Mouse (Mus musculus) hindbrain, embryonic 13.5 days (tissue): ENCODE results near the gene Pde4dip. TPM values are rescaled to one million over a fixed set of nuclear protein-coding genes. Genes with fewer than 3 reads are reported as not detected.

ENCODE experiments used
- ATAC-seq: fragments of 200-750 bp; cut with Nextera tagmentation; 2 replicates; pipeline ENCODE4 v1.8.0; 2017; ENCODE audit warnings: moderate TSS enrichment; ENCODE audit not compliant: low FRiP score
- H3K27ac ChIP-seq: fragments of 300-500 bp; sonication (generic); 2 replicates; pipeline ENCODE4 v1.5.1; 2015; ENCODE audit warnings: inconsistent platforms, mild to moderate bottlenecking, moderate library complexity
- H3K27me3 ChIP-seq: fragments of 300-500 bp; sonication (generic); 2 replicates; pipeline ENCODE4 v1.6.1; 2015; ENCODE audit warnings: mild to moderate bottlenecking, inconsistent platforms
- H3K36me3 ChIP-seq: fragments of 300-500 bp; sonication (generic); 2 replicates; pipeline ENCODE4 v1.6.1; 2015; ENCODE audit warnings: mild to moderate bottlenecking, inconsistent platforms
- H3K4me1 ChIP-seq: fragments of 300-500 bp; sonication (generic); replicated peaks from 2 replicates; pipeline ENCODE4 v1.6.1; 2015; ENCODE audit warnings: inconsistent platforms
- H3K4me2 ChIP-seq: fragments of 300-500 bp; sonication (generic); 2 replicates; pipeline ENCODE4 v1.6.1; 2015; ENCODE audit warnings: inconsistent platforms, mild to moderate bottlenecking, moderate library complexity
- H3K4me3 ChIP-seq: fragments of 300-500 bp; sonication (generic); 2 replicates; pipeline ENCODE4 v1.5.1; 2015; ENCODE audit warnings: mild to moderate bottlenecking, inconsistent platforms
- H3K9ac ChIP-seq: fragments of 300-500 bp; sonication (generic); 2 replicates; pipeline ENCODE4 v1.6.1; 2015; ENCODE audit warnings: mild to moderate bottlenecking, inconsistent platforms
- H3K9me3 ChIP-seq: fragments of 300-500 bp; sonication (generic); 2 replicates; pipeline ENCODE4 v1.6.1; 2016; ENCODE audit warnings: inconsistent platforms
- WGBS: fragments of 180-500 bp; shearing (Covaris S2); methylation state at CpG from one replicate; pipeline ENCODE4 v1.1.7; 2015; 5-methylcytosine and 5-hydroxymethylcytosine counted together
- polyA plus RNA-seq: library from polyadenylated mRNA; unstranded; fragments of >200 nt; fragmentation: Nextera tagmentation; extraction: Ambion mirVana; gene quantifications from 2 replicates; pipeline ENCODE4 v1.2.1, GENCODE M21; 2015

Pde4dip gene
- 58.6 and 60.4 TPM in 2 replicates for polyA plus RNA-seq

- peak within 1 kb of the TSS; percentile 63 for H3K4me2 ChIP-seq
- H3K36me3 ChIP-seq = no peaks in the 10 kb centered on the region
- H3K27ac ChIP-seq = peak within 1 kb of the TSS; percentile 81
- H3K9ac ChIP-seq = peak within 1 kb of the TSS; percentile 80
- no peaks in the 10 kb centered on the region for H3K9me3 ChIP-seq
- H3K4me3 ChIP-seq = peak within 1 kb of the TSS; percentile 56
- ATAC-seq = peak; percentile 90
- 1% methylated on average over 44 of the region's 44 CpGs for WGBS
- peaks cover 18% of the 10 kb centered on the region for H3K27me3 ChIP-seq
- H3K4me1 ChIP-seq = peaks cover 12% of the 10 kb centered on the region
Observed at GRCm38 (mm10) chr3:97888168-97888901, at the start of gene Pde4dip. Pde4dip (minus strand) TSS chr3:97888707.

DNA sequence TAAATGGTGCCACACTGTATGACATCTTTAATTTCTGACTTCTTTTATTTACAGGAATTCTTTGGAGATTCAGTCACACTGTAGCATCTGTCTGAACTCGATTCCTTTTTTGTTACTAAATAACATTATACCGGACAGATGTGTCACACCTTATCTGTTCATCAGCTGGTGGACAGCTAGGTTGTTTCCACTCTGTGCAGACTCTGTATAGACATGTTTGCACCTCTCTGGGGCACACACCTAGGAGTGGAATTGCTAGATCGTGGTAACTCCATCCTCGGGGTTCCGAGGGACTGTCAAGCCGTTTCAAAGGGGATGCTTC lies 49.4 kb upstream of the Pde4dip start:
- no peak for ATAC-seq

DNA sequence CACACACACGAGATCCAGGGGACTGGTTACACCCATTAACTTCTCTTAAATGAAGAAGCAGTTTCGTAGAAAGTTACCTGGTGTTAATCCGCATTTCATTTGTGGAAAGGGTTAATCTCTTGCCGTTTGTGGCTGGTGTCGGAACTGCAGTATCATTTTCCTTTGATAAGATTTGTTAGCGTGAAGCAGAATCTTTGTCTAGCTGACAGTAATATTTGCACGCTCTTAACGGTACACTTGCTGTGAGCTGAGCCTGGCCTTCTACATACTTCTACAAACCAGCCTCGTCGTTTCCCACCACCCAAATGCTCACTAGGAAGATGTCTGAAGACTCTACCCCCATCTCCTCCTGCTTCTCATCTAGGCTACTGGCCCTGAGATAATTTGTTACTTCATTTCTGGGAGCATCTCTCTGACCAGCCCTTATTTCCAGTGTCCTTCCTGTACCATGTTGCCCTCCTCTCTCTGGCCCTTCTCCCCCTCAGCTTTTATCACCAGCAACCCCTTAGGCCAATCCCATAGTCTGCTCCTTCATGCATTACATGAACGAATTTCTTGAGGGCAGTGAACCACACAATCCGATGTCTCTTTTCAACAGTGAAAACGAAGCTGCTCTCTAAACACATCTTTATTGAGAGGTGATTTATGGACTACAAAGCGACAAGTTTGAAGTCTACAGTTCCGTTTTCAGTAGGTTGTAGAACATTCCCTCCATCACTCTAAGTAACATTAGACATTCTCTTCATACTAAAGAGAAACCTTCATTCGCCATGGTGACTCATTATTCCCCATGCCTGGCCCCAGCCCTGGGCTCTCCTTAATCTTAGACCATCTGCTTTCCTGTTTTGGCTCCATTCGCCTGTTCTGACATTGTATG lies 48.8 kb upstream of the Pde4dip start:
- Histone ChIP-seq H3K9me3 (no peaks in the 10 kb centered on the region), H3K4me2 (no peak overlapping the region), H3K4me3 (no peak overlapping the region), H3K27ac (no peak overlapping the region), H3K4me1 (peaks cover 56% of the 10 kb centered on the region), H3K9ac (no peak overlapping the region; the same call in 1 of the 2 replicates), H3K27me3 (peaks cover 10% of the 10 kb centered on the region), H3K36me3 (no peaks in the 10 kb centered on the region)
- 0 out of 2 replicates have a peak, but pooled peaks have one; percentile 11 for ATAC-seq
- WGBS = 26% methylated on average over 17 of the region's 17 CpGs

More for the DNA sequence above, 49.4 kb upstream of the Pde4dip start:
- Histone ChIP-seq H3K9me3 (no peaks in the 10 kb centered on the region), H3K36me3 (no peaks in the 10 kb centered on the region), H3K27ac (no peak overlapping the region), H3K4me2 (no peak overlapping the region), H3K4me3 (no peak overlapping the region), H3K9ac (no peak overlapping the region), H3K27me3 (peaks cover 10% of the 10 kb centered on the region), H3K4me1 (peaks cover 57% of the 10 kb centered on the region)
- 37% methylated on average over 6 of the region's 6 CpGs for WGBS

DNA sequence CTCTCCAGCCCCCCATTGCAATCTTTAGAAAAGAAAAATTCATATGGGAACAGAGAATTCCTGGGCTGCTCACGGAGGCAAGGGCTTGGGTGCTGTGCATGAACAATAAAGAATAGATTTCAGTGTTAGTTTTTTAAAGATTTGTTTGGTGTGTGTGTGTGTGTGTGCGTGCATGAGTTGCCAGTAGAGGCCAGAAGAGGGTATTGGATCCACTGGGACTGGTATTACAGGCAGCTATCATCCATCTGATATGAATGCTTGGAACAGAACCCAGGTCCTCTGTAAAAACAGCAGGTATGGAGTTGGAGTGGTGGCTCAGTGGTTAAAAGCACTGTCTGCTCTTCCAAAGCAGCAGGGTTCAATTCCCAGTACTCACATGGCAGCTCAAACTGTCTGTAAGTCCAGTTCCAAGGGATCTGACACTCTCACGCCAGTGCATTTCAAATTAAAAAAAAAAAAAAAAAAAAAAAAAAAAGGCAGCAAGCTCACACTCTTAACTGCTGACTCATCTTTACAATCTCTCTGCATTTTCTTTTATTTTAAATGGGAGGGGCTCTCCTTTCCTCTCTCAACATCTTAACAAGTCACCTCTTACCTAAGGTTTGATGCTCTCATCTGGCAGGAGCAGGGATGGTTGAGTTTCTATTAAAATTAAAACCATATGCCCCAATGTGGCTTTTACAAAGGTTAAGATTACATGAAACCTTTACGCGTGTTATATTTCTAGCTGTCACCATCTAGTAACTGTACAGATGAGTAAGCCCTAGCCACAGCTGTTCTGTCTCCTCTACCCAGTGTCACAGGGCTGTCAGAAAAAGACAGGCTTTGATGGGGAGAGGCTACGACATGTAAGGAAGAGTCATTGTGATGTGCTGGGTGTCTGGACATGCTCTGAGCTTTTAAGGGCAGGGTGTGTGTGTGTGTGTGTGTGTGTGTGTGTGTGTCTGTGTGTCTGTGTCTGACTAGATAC lies 46.1 kb upstream of the Pde4dip start:
- WGBS = 86% methylated on average over 6 of the region's 6 CpGs
- Histone ChIP-seq H3K4me1 (peaks cover 46% of the 10 kb centered on the region), H3K27ac (no peak overlapping the region), H3K36me3 (no peaks in the 10 kb centered on the region), H3K27me3 (peaks cover 18% of the 10 kb centered on the region), H3K4me2 (no peak overlapping the region), H3K9me3 (no peaks in the 10 kb centered on the region), H3K9ac (no peak overlapping the region), H3K4me3 (no peak overlapping the region)
- ATAC-seq = no peak

- Histone ChIP-seq H3K4me2 (no peak overlapping the region), H3K9ac (no peak overlapping the region), H3K4me3 (no peak overlapping the region), H3K36me3 (no peaks in the 10 kb centered on the region), H3K27me3 (peaks cover 18% of the 10 kb centered on the region), H3K9me3 (no peaks in the 10 kb centered on the region), H3K4me1 (peaks cover 38% of the 10 kb centered on the region), H3K27ac (no peak overlapping the region)
- 79% methylated on average over 5 of the region's 5 CpGs for WGBS
- no peak for ATAC-seq
Observed at GRCm38 (mm10) chr3:97933811-97934210, 45.3 kb upstream of the Pde4dip start.

DNA sequence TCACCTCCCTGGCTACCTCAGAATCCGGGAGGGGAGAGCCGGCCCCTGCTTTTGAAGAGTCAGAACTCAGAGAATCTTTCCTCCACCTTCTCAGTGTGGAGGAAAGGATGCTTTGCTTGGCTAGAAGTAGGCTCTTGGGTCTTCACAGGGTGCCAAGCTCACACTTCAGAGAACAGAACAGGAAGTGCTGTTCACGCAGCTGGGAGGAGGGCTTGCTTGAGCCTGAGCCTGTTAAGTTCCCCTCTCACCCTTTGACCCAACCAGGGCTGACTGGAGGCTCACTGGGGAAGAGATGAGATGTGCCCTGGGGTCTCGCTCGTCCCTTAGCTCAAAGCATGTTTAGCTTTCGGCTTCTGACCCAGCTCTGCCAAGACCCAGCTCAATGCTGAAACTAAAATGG lies 44.7 kb upstream of the Pde4dip start:
- no peak for ATAC-seq
- 34% methylated on average over 6 of the region's 6 CpGs for WGBS
- Histone ChIP-seq H3K27ac (no peak overlapping the region), H3K4me2 (no peak overlapping the region), H3K4me1 (peaks cover 36% of the 10 kb centered on the region), H3K36me3 (no peaks in the 10 kb centered on the region), H3K27me3 (peaks cover 18% of the 10 kb centered on the region), H3K4me3 (no peak overlapping the region), H3K9ac (no peak overlapping the region), H3K9me3 (no peaks in the 10 kb centered on the region)

DNA sequence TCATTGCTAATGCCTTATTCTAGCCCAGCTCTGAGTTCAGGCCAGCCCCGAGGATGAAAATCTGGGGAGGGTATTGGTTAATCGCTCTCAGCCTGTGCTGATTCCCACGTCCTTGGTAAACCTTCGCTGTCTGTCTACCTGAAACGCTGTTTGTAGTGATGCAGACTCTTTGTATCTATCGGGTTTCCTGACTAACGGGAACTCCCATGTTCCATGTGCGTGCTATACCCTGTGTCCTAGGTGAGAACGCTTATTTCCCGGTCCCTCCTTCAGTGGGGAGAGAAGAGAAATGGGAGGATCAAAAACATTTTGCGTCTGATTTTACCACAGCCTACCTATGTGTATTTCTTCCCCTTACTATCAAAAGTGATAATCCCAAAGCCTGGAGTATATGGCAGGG lies 44.3 kb upstream of the Pde4dip start:
- peaks cover 18% of the 10 kb centered on the region for H3K27me3 ChIP-seq
- peaks cover 31% of the 10 kb centered on the region for H3K4me1 ChIP-seq
- H3K9me3 ChIP-seq = no peaks in the 10 kb centered on the region
- 53% methylated on average over 11 of the region's 11 CpGs for WGBS
- no peak overlapping the region for H3K27ac ChIP-seq
- H3K9ac ChIP-seq = no peak overlapping the region
- H3K4me3 ChIP-seq = no peak overlapping the region
- H3K36me3 ChIP-seq = no peaks in the 10 kb centered on the region
- H3K4me2 ChIP-seq = no peak overlapping the region
- ATAC-seq = no peak

DNA sequence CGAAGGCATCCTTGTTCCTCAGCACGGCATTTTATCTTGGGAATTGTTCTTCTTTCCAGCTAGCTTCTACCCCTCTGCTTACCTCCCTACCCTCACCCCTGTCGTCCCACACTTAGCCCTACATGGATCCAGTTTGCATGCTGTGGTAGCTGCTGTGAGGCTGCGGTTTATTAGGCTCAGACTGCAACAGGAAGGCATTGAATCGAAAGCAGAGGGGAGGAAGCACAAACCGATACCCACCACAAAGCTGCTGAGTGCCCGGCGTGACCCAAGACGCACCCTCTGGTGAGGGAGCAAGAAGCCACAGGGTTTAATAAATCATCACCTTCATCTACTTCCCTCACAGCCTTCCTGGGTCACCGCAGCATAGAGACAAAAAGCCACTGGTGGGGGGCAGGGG lies 43.6 kb upstream of the Pde4dip start:
- H3K9me3 ChIP-seq = no peaks in the 10 kb centered on the region
- H3K4me2 ChIP-seq = peak overlapping the region; percentile 34
- no peak overlapping the region for H3K27ac ChIP-seq
- peaks cover 24% of the 10 kb centered on the region for H3K4me1 ChIP-seq
- 16% methylated on average over 10 of the region's 10 CpGs for WGBS
- no peak overlapping the region for H3K4me3 ChIP-seq
- H3K9ac ChIP-seq = peak overlapping the region; percentile 55; the same call in 1 of the 2 replicates
- H3K36me3 ChIP-seq = no peaks in the 10 kb centered on the region
- H3K27me3 ChIP-seq = peaks cover 18% of the 10 kb centered on the region
- no peak for ATAC-seq

GRCm38 (mm10) chr3:97931310-97931885 lies 42.9 kb upstream of the Pde4dip start:
- H3K4me3 ChIP-seq = no peak overlapping the region
- H3K4me2 ChIP-seq = no peak overlapping the region
- no peak overlapping the region for H3K27ac ChIP-seq
- H3K4me1 ChIP-seq = peaks cover 23% of the 10 kb centered on the region
- H3K27me3 ChIP-seq = peaks cover 18% of the 10 kb centered on the region
- no peak for ATAC-seq
- H3K9me3 ChIP-seq = no peaks in the 10 kb centered on the region
- 81% methylated on average over 7 of the region's 7 CpGs for WGBS
- no peaks in the 10 kb centered on the region for H3K36me3 ChIP-seq
- H3K9ac ChIP-seq = no peak overlapping the region

- 74% methylated on average over 8 of the region's 8 CpGs for WGBS
- no peak overlapping the region for H3K27ac ChIP-seq
- H3K27me3 ChIP-seq = peaks cover 18% of the 10 kb centered on the region
- H3K9me3 ChIP-seq = no peaks in the 10 kb centered on the region
- H3K4me2 ChIP-seq = no peak overlapping the region
- no peaks in the 10 kb centered on the region for H3K36me3 ChIP-seq
- H3K4me1 ChIP-seq = peaks cover 23% of the 10 kb centered on the region
- no peak overlapping the region for H3K9ac ChIP-seq
- no peak overlapping the region for H3K4me3 ChIP-seq
- ATAC-seq = no peak
Observed at GRCm38 (mm10) chr3:97930787-97931158, 42.3 kb upstream of the Pde4dip start.

DNA sequence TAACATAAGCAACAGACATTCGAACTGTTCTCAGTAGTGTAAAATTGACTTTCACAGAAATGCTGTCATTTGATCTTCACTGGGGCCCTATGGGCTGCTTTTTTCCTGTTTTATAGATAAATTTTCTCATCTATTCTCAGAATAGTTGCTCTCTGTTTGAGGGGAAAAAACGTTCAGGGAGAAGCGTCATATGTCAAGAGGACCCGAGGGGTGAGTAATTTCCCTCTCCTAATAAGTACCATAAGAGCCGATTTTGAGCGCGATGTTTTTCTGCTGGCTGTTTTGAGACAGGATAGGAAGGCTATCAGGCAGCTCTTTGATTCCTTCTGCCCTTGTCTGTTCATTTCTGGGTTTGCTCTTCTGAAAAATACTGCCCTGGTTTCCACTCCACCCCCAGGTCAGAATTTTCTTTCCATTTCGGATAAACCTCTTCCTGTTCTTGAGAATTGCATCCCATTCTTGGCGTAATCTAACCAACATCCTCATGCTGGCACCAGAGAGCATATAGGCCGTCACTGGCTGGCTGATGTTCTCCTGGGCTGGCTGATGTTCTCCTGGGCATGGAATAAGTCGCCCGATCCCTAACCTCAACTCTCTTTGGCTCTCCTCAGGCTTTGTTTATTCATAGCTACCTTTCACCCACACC lies 41.8 kb upstream of the Pde4dip start:
- H3K27me3 ChIP-seq = peaks cover 18% of the 10 kb centered on the region
- no peak overlapping the region for H3K4me2 ChIP-seq
- WGBS = 74% methylated on average over 12 of the region's 12 CpGs
- ATAC-seq = no peak
- H3K9ac ChIP-seq = no peak overlapping the region
- H3K4me1 ChIP-seq = peaks cover 23% of the 10 kb centered on the region
- no peak overlapping the region for H3K27ac ChIP-seq
- no peak overlapping the region for H3K4me3 ChIP-seq
- no peaks in the 10 kb centered on the region for H3K36me3 ChIP-seq
- H3K9me3 ChIP-seq = no peaks in the 10 kb centered on the region
